Mouse (Mus musculus): ENCODE measurements at regions not wholly inside any gene's neighbourhood (a gene's known extent, or its start where the extent isn't known, plus 50 kb on each side); places are given as distances from the start of the nearest gene placed in this dataset.

- no peak for DNase-seq (ENCODE audit: low spot score in 2 of 2)
Observed at GRCm38 (mm10) chr12:35640911-35641345, 106.1 kb upstream of the Ahr start.

GRCm38 (mm10) chr12:35623484-35623883, 88.6 kb upstream of the Ahr start:
- no peak for DNase-seq (ENCODE audit: low spot score in 2 of 2)

GRCm38 (mm10) chr12:35614885-35615284, 80.0 kb upstream of the Ahr start:
- no peak for DNase-seq (ENCODE audit: low spot score in 2 of 2)

- no peak for DNase-seq (ENCODE audit: low spot score in 2 of 2)
Observed at GRCm38 (mm10) chr12:35607652-35608051, 72.8 kb upstream of the Ahr start.

- DNase-seq (ENCODE audit: low spot score in 2 of 2), result no peak
Observed at GRCm38 (mm10) chr12:35603742-35604141, 68.9 kb upstream of the Ahr start.

GRCm38 (mm10) chr12:35602589-35602988, 67.8 kb upstream of the Ahr start:
- no peak for DNase-seq (ENCODE audit: low spot score in 2 of 2)

- no peak for DNase-seq (ENCODE audit: low spot score in 2 of 2)
Observed at GRCm38 (mm10) chr12:35598298-35598697, 63.5 kb upstream of the Ahr start.

- DNase-seq (ENCODE audit: low spot score in 2 of 2), result no peak
Observed at GRCm38 (mm10) chr12:35592866-35593265, 58.0 kb upstream of the Ahr start.

All from thymus, postnatal 10 days (tissue).